Mouse (Mus musculus) megakaryocyte progenitor cell, adult 5-6 weeks (primary cell): ENCODE data around the gene Abca17. TPM values are rescaled to one million over a fixed set of nuclear protein-coding genes. Genes with fewer than 3 reads are reported as not detected.
A peak's percentile ranks its signal among the peaks of the same experiment; 100 is the strongest.

Experiments used
- ATAC-seq: replicated peaks from 2 replicates; pipeline ENCODE4 v1.8.0; 2016; ENCODE audit warnings: mild to moderate bottlenecking, moderate TSS enrichment, inconsistent platforms; ENCODE audit not compliant: poor library complexity
- total RNA-seq, 2 experiments: library from RNA; stranded (forward) in 1 of 2; stranded (reverse) in 1 of 2; fragments of 157-497, 149-512 nt in 1 of 2; fragments of 200-1000 nt in 1 of 2; gene quantifications; 2 replicates each; pipeline versions ENCODE4 v1.2.3 to v1.2.4; 2015 to 2017

Gene Abca17
- total RNA-seq, 2 experiments from 2014 or later: not detected

DNA sequence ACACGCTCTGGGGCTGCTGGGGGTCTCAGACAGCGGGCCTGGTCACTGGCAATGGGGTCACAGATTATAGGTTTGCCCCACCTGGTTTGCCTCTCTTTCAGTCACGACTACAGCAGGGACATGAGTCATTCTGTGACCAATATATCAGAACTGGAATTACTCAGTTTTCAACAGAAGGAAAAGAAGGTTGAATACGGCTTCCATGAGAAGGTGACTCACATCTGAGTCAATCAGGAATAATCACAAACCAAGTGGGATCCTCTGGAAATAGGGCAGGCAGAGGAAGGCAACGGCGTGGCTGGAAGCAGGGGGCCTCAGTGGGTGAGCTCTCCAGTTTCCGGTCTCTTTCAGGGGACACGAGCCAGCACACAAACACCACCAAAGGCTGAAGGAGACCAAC is 106.8 kb downstream of the Abca17 start:
- no peak for ATAC-seq

DNA sequence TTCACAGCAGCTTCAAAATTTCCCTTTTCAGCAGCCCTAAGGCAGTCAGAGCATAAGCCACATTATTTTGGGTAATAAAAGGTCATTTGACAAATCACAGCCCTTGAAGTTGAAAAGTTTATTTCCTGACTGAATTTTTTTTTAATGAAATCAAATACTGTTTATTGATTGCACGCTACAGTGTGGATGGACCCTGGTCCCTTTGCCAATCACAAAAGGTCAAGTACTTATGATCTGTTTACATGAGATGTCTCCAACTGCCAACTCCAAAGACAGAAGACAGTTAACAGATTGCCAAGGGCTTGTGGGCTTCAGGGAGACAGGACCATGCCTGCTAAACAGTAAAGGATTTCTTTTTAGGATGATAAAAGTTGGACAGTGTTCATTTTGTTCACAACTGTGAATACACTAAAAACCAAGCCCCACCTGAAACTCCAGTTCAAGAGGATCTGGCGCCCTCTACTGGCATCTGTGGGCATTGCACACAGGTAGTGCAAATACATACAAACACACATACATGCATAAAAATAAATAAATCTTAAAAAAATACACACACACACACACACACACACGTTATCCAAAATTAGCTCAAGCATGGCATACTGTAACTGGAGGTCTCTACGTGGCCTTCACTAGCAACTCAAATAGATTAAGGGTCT is 107.4 kb downstream of the Abca17 start:
- peak; percentile 63; the same call in 1 of the 2 replicates for ATAC-seq

GRCm38 (mm10) chr17:24236921-24237320 is 113.9 kb downstream of the Abca17 start:
- ATAC-seq: no peak

- ATAC-seq: no peak
Measured at GRCm38 (mm10) chr17:24236479-24236878, 114.4 kb downstream of the Abca17 start.

DNA sequence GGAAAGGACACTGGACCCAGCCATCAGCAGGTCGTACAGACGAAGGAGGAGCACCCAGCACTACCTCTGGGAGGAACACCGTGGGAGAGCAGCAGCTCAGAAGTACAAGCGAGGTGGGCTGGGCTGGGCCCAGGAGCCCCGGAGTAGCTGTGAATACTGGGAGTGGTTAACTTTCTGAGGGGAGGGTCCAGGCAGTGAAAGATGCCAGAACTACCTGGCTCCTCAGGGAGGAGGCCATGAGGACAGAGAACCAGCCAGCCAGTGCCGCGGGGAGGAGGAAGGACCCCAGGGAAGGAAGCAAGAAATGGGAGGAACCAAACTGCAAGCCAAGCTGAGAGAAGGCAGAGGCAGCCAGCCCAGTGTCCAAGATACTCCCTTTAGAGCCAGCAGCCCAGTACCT is 122.9 kb downstream of the Abca17 start:
- no peak for ATAC-seq

DNA sequence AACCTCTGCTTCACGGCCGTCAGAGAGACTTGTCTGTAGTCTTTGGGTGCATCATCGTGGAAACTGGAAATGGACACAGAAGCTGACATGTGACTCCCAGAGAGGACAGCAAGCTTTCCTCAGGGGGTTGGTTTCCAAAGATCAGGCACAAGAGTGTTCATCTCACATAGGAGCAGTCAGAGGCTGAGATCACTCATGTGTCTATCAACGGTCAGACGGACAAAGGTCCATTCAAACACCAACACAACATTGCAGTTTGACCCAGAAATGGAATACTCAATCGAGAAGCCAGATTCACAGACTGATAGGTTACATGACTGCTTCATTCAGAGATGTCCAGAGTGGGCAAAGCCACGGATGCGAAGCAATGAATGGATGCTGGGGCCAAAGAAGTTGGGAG is 124.1 kb downstream of the Abca17 start:
- ATAC-seq: no peak

DNA sequence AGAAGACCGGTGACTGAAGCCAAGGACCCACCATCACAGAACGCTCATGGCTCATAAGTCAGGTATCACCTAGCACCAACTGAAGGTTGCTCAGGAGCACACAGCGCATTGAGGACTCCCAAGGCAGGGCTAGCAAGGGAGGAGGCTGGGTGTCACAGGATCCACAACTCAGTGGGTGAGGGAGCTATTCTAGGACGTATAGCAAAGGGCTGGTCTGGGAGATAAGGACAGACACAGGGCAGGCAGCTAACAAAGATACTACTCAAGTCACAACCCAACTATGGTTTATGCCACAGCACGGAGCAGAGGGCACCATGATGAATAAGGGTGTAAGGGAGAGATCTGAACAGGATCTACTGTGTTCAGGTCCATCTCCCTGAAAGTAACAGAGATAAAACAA is 125.0 kb downstream of the Abca17 start:
- peak; percentile 94 for ATAC-seq

DNA sequence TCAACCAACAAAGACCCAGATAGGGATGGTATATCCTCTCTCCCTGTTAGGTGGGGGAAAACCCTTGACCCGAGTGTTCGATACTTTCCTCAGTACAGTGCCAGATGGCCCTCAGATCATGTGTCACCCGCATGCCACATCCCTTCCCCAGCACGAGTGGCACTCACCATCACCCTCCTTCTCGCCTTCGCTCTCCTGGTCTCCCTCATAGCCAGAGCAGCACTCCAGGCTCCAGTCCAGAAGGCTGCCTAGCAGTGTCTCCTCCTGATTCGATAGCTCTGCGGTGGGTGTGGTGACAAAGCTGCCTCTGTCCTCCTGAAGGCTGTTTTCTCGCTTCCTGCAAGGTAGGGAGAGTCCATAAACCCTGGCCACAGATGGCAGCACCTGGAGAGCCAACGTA is 126.1 kb downstream of the Abca17 start:
- ATAC-seq: no peak

DNA sequence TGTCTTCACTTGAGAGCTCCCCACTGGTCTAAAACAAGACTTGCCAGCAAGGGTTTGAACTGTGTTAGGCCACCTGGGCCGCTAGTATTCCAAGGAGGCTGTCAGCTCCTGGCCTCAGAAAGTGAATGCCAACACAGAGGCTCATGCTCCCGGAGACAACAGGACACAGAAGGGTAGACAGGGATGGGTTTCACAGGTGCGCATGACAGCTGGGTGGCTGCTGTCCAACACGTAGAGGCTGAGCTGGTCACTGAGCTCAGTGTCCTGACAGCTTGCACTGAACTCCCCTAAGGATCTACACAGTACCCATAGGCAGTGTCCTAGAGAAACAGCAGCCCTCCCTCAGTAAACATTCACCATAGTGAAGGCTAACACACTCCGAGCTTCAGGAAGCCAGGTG is 127.4 kb downstream of the Abca17 start:
- no peak for ATAC-seq

- ATAC-seq: no peak
Measured at GRCm38 (mm10) chr17:24222653-24223052, 128.2 kb downstream of the Abca17 start.

- ATAC-seq: peak; percentile 95
Measured at GRCm38 (mm10) chr17:24220435-24221411, 130.1 kb downstream of the Abca17 start, which contains the start of gene Tedc2. Tedc2 (minus strand) TSS chr17:24220851.

DNA sequence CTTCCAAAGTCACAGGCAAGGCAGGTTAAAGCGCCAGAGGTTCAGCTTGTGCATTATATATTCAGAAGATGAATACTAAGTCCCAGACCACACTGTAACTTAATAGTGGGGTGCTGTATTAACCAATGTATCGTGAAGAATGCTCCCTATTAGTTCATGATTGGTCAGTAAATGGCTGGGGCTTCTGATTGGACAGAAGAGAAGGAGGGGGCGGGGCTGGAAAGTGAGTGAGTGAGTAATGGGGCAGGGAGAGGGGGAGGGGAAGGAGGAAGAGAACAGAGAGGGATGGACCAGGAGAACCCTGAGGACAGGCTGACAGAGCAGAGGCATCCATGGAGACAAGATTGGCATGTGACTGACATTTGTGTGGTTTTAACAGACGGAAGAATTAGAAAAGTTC is 134.0 kb downstream of the Abca17 start:
- ATAC-seq: no peak

Other genes starting within 250 kb of the Abca17 start
- gene Pdpk1, start 200.1 kb downstream of the Abca17 start, total RNA-seq (2015): 33.3 and 36.3 TPM in 2 replicates
- gene Pdpk1, start 200.1 kb downstream of the Abca17 start, total RNA-seq (2017): 41.1 and 49.5 TPM in 2 replicates
- 21.9 and 33.7 TPM in 2 replicates for gene Amdhd2, start 187.3 kb downstream of the Abca17 start, total RNA-seq (2015)
- 65.1 and 65.5 TPM in 2 replicates for gene Amdhd2, start 187.3 kb downstream of the Abca17 start, total RNA-seq (2017)
- gene Atp6v0c, start 181.4 kb downstream of the Abca17 start, total RNA-seq (2015): 405 and 437 TPM in 2 replicates
- gene Atp6v0c, start 181.4 kb downstream of the Abca17 start, total RNA-seq (2017): 109 and 145 TPM in 2 replicates
- gene Tbc1d24, start 145.5 kb downstream of the Abca17 start, total RNA-seq (2015): 3.6 and 6.4 TPM in 2 replicates
- 6.4 and 6.6 TPM in 2 replicates for gene Tbc1d24, start 145.5 kb downstream of the Abca17 start, total RNA-seq (2017)
- gene Ntn3, start 141.5 kb downstream of the Abca17 start, total RNA-seq (2015): 0.15 TPM in 1 of 2 replicates, not detected in the other
- gene Ntn3, start 141.5 kb downstream of the Abca17 start, total RNA-seq (2017): 0.12 and 0.30 TPM in 2 replicates
- gene Tedc2, start 130.2 kb downstream of the Abca17 start, total RNA-seq (2015): 7.8 and 10.2 TPM in 2 replicates
- gene Tedc2, start 130.2 kb downstream of the Abca17 start, total RNA-seq (2017): 13.9 and 16.2 TPM in 2 replicates
- gene Ccnf, start 99.6 kb downstream of the Abca17 start, total RNA-seq (2015): 21.2 and 22.7 TPM in 2 replicates
- gene Ccnf, start 99.6 kb downstream of the Abca17 start, total RNA-seq (2017): 27.4 and 40.3 TPM in 2 replicates
- gene Abca3, start 882 bp upstream of the Abca17 start, total RNA-seq (2015): 18.6 and 20.4 TPM in 2 replicates
- 13.8 and 15.5 TPM in 2 replicates for gene Abca3, start 882 bp upstream of the Abca17 start, total RNA-seq (2017)
- 143 and 154 TPM in 2 replicates for gene Rnps1, start 63.5 kb upstream of the Abca17 start, total RNA-seq (2015)
- gene Rnps1, start 63.5 kb upstream of the Abca17 start, total RNA-seq (2017): 187 and 191 TPM in 2 replicates
- gene Eci1, start 75.6 kb upstream of the Abca17 start, total RNA-seq (2015): 58.5 and 67.8 TPM in 2 replicates
- 27.7 and 32.6 TPM in 2 replicates for gene Eci1, start 75.6 kb upstream of the Abca17 start, total RNA-seq (2017)
- 0.94 and 3.5 TPM in 2 replicates for gene Dnase1l2, start 92.0 kb upstream of the Abca17 start, total RNA-seq (2015)
- 2.9 and 4.0 TPM in 2 replicates for gene Dnase1l2, start 92.0 kb upstream of the Abca17 start, total RNA-seq (2017)
- 23.3 and 27.5 TPM in 2 replicates for gene E4f1, start 119.2 kb upstream of the Abca17 start, total RNA-seq (2015)
- 13.6 and 18.7 TPM in 2 replicates for gene E4f1, start 119.2 kb upstream of the Abca17 start, total RNA-seq (2017)
- gene Pgp, start 119.3 kb upstream of the Abca17 start, total RNA-seq (2015): 25.4 and 26.4 TPM in 2 replicates
- 16.6 and 21.5 TPM in 2 replicates for gene Pgp, start 119.3 kb upstream of the Abca17 start, total RNA-seq (2017)
- gene Bricd5, start 122.8 kb upstream of the Abca17 start, total RNA-seq (2015): 0.35 and 0.81 TPM in 2 replicates
- not detected in 2 replicates for gene Bricd5, start 122.8 kb upstream of the Abca17 start, total RNA-seq (2017)
- gene Mlst8, start 128.0 kb upstream of the Abca17 start, total RNA-seq (2015): 9.2 TPM in 2 replicates
- gene Mlst8, start 128.0 kb upstream of the Abca17 start, total RNA-seq (2017): 14.9 and 28.9 TPM in 2 replicates
- gene Caskin1, start 137.5 kb upstream of the Abca17 start, total RNA-seq (2015): not detected in 2 replicates
- gene Caskin1, start 137.5 kb upstream of the Abca17 start, total RNA-seq (2017): not detected in 2 replicates
- gene Traf7, start 176.9 kb upstream of the Abca17 start, total RNA-seq (2015): 50.9 and 54.7 TPM in 2 replicates
- 91.7 and 98.9 TPM in 2 replicates for gene Traf7, start 176.9 kb upstream of the Abca17 start, total RNA-seq (2017)
- 0.12 and 0.17 TPM in 2 replicates for gene Rab26, start 183.1 kb upstream of the Abca17 start, total RNA-seq (2015)
- gene Rab26, start 183.1 kb upstream of the Abca17 start, total RNA-seq (2017): 0.14 and 0.71 TPM in 2 replicates
- gene Pkd1, start 198.8 kb upstream of the Abca17 start, total RNA-seq (2015): 7.4 and 10.6 TPM in 2 replicates
- gene Pkd1, start 198.8 kb upstream of the Abca17 start, total RNA-seq (2017): 6.2 and 15.1 TPM in 2 replicates